Mouse (Mus musculus) neural tube, embryonic 12.5 days (tissue): Measurements from ENCODE around the gene Aldh1a3. TPM values are rescaled to one million over a fixed set of nuclear protein-coding genes. Genes with fewer than 3 reads are reported as not detected.
A peak's percentile ranks its signal among the peaks of the same experiment; 100 is the strongest.

Source experiments
- ATAC-seq: fragments of 200-750 bp; cut with Nextera tagmentation; 2 replicates; pipeline ENCODE4 v1.8.0; 2017; ENCODE audit warnings: low read depth, mild to moderate bottlenecking, moderate TSS enrichment, moderate library complexity; ENCODE audit not compliant: low FRiP score
- H3K27ac ChIP-seq: fragments of 300-500 bp; sonication (generic); 2 replicates; pipeline ENCODE4 v1.5.1; 2016
- H3K27me3 ChIP-seq: fragments of 300-500 bp; sonication (generic); replicated peaks from 2 replicates; pipeline ENCODE4 v1.6.1; 2016; ENCODE audit warnings: mild to moderate bottlenecking
- H3K36me3 ChIP-seq: fragments of 300-500 bp; sonication (generic); 2 replicates; pipeline ENCODE4 v1.6.1; 2016; ENCODE audit warnings: mild to moderate bottlenecking
- H3K4me1 ChIP-seq: fragments of 300-500 bp; sonication (generic); 2 replicates; pipeline ENCODE4 v1.6.1; 2016
- H3K4me2 ChIP-seq: fragments of 300-500 bp; sonication (generic); replicated peaks from 2 replicates; pipeline ENCODE4 v1.6.1; 2016; ENCODE audit warnings: mild to moderate bottlenecking
- H3K4me3 ChIP-seq: fragments of 300-500 bp; sonication (generic); 2 replicates; pipeline ENCODE4 v1.5.1; 2016
- H3K9ac ChIP-seq: fragments of 300-500 bp; sonication (generic); 2 replicates; pipeline ENCODE4 v1.6.1; 2016; ENCODE audit warnings: mild to moderate bottlenecking
- H3K9me3 ChIP-seq: fragments of 300-500 bp; sonication (generic); 2 replicates; pipeline ENCODE4 v1.6.1; 2016; ENCODE audit warnings: mild to moderate bottlenecking
- WGBS: fragments of 180-500 bp; shearing (Covaris S2); methylation state at CpG from one replicate; pipeline ENCODE4 v1.1.7; 2016; 5-methylcytosine and 5-hydroxymethylcytosine counted together
- polyA plus RNA-seq: library from polyadenylated mRNA; unstranded; fragments of >200 nt; fragmentation: Nextera tagmentation; extraction: Ambion mirVana; gene quantifications from 2 replicates; pipeline ENCODE4 v1.2.1, GENCODE M21; 2016

Aldh1a3 gene
- polyA plus RNA-seq, 1 experiment from 2014 or later = 2.4 TPM

DNA sequence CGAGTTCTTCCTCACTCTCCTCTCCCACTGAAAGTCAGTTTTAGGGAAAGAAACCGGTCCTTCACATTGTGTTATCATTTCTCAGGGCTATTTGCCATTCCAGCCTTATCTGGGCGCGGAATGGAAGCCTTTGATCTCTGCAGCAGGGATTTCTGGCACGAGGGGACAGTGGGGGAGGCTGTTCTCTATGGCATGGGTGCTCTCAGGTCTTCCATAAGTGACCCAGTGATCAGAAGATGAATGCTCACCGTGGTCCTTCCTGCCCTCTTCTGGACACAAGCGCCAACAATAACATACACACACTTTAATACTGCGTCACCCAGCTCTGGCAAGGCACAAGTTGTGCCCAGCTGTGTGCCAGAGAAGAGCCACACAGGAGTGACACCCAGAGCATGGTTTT lies 20.3 kb downstream of the Aldh1a3 start:
- no peak for ATAC-seq

DNA sequence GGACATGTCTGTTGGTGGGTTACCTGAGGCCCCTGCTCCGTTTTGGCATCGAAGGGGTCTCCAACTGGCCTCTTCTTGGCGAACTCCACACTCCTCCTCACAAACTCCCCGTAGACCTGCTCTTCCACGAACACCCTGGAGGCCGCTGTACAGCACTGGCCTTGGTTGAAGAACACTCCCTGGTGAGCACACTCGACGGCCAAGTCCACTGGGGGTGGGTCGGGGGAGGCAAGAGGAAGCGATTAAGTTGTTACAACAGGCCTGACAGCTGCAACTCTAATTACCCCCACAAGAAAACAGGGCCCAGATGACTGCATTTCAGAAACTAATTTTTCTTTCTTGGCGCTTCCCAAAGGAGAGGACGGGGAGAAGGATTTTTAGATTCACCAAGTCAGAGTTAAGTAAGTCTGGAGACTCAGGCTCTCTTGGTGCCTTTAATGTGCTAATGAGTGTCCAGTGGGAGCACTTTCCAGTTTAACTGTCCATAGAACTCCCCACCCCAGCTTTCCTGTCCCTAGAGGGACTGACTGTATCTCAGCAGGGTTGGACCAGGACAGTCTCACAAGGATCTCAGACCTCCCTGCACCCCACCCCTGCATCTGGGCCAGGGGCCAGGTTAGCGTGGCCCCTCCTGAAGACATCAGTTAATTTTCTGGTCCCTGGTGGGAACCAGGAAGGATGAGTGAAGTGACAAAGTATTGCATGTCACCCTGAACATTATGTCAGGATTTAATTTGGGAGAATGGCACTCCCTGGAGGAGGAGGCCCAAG lies 21.2 kb downstream of the Aldh1a3 start:
- H3K9me3 ChIP-seq = no peaks in the 10 kb centered on the region
- no peaks in the 10 kb centered on the region for H3K36me3 ChIP-seq
- 50% methylated on average over 13 of the region's 13 CpGs for WGBS
- no peak overlapping the region for H3K4me2 ChIP-seq
- H3K4me1 ChIP-seq = peaks cover 14% of the 10 kb centered on the region
- no peak overlapping the region for H3K4me3 ChIP-seq
- no peaks in the 10 kb centered on the region for H3K27me3 ChIP-seq
- no peak overlapping the region for H3K27ac ChIP-seq
- ATAC-seq = no peak
- no peak overlapping the region for H3K9ac ChIP-seq

More for the DNA sequence above, 20.3 kb downstream of the Aldh1a3 start:
- Histone ChIP-seq H3K9me3 (no peaks in the 10 kb centered on the region), H3K4me1 (peaks cover 7% of the 10 kb centered on the region), H3K36me3 (no peaks in the 10 kb centered on the region), H3K9ac (no peak overlapping the region), H3K4me2 (no peak overlapping the region), H3K4me3 (no peak overlapping the region), H3K27ac (no peak overlapping the region), H3K27me3 (no peaks in the 10 kb centered on the region)
- WGBS = 78% methylated on average over 8 of the region's 8 CpGs

DNA sequence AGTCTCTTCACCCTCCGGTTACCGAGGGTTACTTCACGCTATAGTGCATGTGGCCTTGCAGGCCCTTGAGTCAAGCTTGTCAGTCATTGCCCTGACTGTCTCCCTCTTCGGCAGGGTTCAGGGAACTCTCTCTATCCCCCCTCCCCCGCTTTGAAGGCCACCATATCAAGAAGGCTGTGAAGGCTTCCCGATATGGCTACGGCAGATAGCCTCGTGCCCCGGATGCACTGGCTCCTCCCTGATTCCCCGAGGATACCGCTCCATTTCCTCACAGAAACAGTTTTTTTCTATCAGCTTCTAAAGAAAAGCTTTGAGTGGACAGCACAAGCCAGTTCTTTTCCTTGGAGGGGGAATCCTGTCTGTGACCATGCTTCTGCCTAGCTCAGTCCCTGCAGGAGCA lies 21.8 kb downstream of the Aldh1a3 start:
- WGBS = 67% methylated on average over 11 of the region's 11 CpGs
- peaks cover 19% of the 10 kb centered on the region for H3K4me1 ChIP-seq
- H3K9ac ChIP-seq = no peak overlapping the region
- ATAC-seq = no peak
- H3K4me3 ChIP-seq = no peak overlapping the region
- no peaks in the 10 kb centered on the region for H3K9me3 ChIP-seq
- no peaks in the 10 kb centered on the region for H3K27me3 ChIP-seq
- no peaks in the 10 kb centered on the region for H3K36me3 ChIP-seq
- H3K27ac ChIP-seq = no peak overlapping the region
- no peak overlapping the region for H3K4me2 ChIP-seq

DNA sequence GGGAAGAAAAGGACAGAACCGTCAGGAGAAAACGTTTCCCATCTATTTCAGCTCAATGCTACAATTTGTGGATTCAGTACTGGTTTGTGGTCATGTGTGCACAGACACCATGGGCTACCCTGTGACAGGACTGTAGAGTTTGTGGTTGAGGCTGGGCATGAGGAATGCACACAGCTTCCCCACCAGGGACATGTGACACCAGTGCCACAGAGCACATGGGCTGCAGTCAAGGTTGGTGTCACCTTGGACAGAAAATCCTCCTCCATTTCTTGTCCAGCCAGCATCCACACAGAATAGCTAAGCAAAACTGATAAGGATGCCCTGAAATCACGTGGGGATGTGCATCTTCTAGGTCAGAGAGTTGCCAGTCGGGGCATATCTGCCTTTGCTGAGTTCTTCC lies 22.5 kb downstream of the Aldh1a3 start:
- WGBS = 75% methylated on average over 4 of the region's 4 CpGs
- Histone ChIP-seq H3K4me3 (no peak overlapping the region), H3K9ac (no peak overlapping the region), H3K27me3 (no peaks in the 10 kb centered on the region), H3K4me2 (no peak overlapping the region), H3K27ac (no peak overlapping the region), H3K4me1 (peaks cover 19% of the 10 kb centered on the region), H3K36me3 (no peaks in the 10 kb centered on the region), H3K9me3 (no peaks in the 10 kb centered on the region)
- no peak for ATAC-seq

DNA sequence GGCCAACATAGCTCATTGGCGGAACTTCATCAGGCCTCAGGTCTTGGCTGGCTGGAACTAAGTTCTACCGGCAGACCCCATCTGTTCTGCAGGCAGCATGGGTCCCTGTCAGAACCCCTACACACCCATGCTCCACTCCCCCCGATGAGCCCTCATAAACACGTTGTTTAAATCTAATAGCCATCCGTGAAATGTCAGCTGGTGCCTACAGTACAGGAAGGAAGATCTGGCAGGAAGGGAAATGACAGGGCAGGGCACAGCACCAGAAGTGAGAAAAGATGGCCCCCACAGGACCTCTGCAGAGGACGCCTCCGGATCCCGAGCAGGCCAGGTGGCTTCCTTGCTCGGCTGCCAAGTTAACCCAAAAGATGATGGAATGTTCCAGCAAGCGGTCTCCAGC lies 23.2 kb downstream of the Aldh1a3 start:
- Histone ChIP-seq H3K9ac (no peak overlapping the region), H3K4me1 (peaks cover 19% of the 10 kb centered on the region), H3K4me2 (no peak overlapping the region), H3K27me3 (no peaks in the 10 kb centered on the region), H3K27ac (no peak overlapping the region), H3K4me3 (no peak overlapping the region), H3K9me3 (no peaks in the 10 kb centered on the region), H3K36me3 (no peaks in the 10 kb centered on the region)
- no peak for ATAC-seq
- 61% methylated on average over 10 of the region's 10 CpGs for WGBS

DNA sequence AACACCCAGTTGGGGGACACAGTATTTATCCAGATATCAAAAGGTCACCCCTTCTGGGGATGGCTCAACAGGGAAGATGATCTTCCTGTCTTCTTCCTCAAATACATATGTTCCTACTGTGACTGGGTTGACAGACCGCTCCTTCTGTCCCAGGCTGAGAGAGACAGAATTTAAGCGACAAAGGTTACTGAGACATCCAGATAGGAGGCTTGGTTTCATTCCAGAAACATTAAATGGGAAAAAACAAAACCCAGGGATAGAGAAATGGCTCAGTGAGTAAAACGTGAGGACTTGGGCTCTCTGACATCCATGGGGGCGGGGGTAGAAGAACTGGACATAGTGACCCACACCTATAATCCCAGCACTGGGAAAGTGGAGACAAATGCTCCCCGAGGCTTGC lies 24.4 kb downstream of the Aldh1a3 start:
- no peak overlapping the region for H3K27ac ChIP-seq
- H3K27me3 ChIP-seq = no peaks in the 10 kb centered on the region
- no peak overlapping the region for H3K4me2 ChIP-seq
- no peaks in the 10 kb centered on the region for H3K36me3 ChIP-seq
- 86% methylated on average over 5 of the region's 5 CpGs for whole genome bisulfite sequencing
- H3K4me1 ChIP-seq = peaks cover 19% of the 10 kb centered on the region
- no peak for ATAC-seq
- H3K9me3 ChIP-seq = no peaks in the 10 kb centered on the region
- no peak overlapping the region for H3K9ac ChIP-seq
- no peak overlapping the region for H3K4me3 ChIP-seq

DNA sequence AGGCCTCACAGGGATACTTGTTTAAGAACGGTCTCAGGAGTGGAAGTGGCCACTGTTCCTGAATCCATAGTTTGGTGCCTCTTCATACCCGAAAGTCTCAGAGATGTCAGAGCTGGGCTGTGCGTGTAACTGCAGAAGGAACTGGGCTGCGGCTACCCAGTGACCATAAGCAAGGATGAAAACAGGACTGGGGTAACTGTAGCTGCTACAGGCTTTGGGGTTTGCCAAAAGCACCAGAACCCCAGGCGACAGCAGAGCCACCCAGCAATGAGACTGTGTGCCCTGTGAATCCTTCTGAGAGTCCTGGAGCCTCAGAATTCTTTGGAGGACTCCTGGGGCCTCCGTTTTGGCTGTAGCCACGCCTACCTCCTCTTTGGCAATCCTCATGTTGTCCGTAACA lies 25.7 kb downstream of the Aldh1a3 start:
- peaks cover 19% of the 10 kb centered on the region for H3K4me1 ChIP-seq
- no peak for ATAC-seq
- no peaks in the 10 kb centered on the region for H3K36me3 ChIP-seq
- no peak overlapping the region for H3K4me2 ChIP-seq
- WGBS = 42% methylated on average over 8 of the region's 8 CpGs
- no peaks in the 10 kb centered on the region for H3K9me3 ChIP-seq
- no peak overlapping the region for H3K4me3 ChIP-seq
- no peak overlapping the region for H3K27ac ChIP-seq
- no peak overlapping the region for H3K9ac ChIP-seq
- no peaks in the 10 kb centered on the region for H3K27me3 ChIP-seq

DNA sequence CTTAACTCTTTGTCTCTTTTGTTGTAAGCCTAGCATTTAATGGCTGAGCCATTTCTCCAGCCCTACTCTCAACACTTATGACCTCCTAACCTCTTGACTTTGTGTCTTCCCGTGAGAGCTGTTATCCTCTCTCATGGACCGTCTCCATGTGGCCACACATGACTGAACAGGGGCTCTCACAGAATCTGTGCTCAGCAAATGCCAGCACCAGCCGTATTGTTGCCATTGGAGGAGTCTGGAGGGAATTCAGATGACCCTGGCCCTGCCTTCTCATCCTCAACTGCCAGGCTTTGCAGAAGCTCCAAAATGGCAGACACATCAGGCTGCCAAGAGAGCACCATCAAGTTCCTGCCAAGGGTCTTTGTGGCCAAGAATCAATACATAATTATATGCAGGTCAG lies 30.0 kb downstream of the Aldh1a3 start:
- H3K27ac ChIP-seq = no peak overlapping the region
- 40% methylated on average over 3 of the region's 3 CpGs for WGBS
- no peak overlapping the region for H3K4me3 ChIP-seq
- H3K9me3 ChIP-seq = no peaks in the 10 kb centered on the region
- ATAC-seq = no peak
- H3K4me1 ChIP-seq = peaks cover 11% of the 10 kb centered on the region
- H3K9ac ChIP-seq = no peak overlapping the region
- H3K36me3 ChIP-seq = no peaks in the 10 kb centered on the region
- H3K4me2 ChIP-seq = no peak overlapping the region
- H3K27me3 ChIP-seq = no peaks in the 10 kb centered on the region

DNA sequence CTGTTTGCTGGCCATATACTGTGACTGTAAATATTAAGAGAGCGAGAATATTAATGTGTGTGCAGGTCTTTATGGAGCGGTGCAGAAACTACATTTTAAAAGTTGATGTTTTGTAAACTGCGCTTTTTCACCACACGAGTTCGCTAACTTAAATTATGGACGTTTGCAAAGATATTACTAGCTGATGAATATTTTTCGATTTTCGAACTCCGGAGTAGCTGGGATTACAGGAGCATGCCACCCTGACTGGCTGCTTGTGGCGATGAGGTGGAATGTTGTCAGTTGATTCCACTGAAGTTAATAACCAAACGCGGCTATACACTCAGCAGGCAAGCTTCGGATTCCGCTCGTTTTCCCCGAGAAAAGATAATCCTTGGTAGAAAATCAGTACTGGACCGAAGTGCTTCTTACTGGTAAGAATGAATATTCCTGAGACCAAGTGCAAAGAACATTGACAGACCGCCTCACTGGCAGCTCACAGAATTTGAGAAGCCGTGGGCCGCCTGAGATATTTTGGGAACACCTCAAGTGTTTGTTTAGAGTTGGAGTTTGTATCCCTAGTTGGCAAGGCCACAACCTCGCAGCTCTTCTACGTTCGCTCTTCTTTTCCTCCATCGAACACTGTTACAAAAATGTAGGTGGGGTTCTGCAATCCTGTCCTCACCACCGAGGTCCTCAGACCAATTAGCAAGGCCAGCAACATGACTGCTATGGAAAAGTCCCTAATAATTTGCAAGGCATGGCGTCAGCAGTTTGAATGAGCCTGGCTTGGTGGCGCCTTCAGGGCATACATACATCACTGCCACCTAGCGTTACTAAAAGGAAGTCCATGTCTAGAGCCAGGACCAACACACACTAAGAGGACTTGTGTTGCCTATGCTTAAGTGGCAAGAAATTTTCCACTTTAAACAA lies 38.4 kb downstream of the Aldh1a3 start:
- Histone ChIP-seq H3K4me3 (peak overlapping the region; percentile 40), H3K27ac (no peak overlapping the region), H3K27me3 (0 out of 2 replicates have a peak, but pooled peaks cover 2% of the 10 kb centered on the region), H3K9me3 (no peaks in the 10 kb centered on the region), H3K4me2 (peak overlapping the region; percentile 95), H3K9ac (peak overlapping the region; percentile 36), H3K4me1 (peaks cover 6% of the 10 kb centered on the region; the same call in 1 of the 2 replicates), H3K36me3 (no peaks in the 10 kb centered on the region)
- ATAC-seq = peak; percentile 45; the same call in 1 of the 2 replicates
- 17% methylated on average over 28 of the region's 28 CpGs for WGBS

DNA sequence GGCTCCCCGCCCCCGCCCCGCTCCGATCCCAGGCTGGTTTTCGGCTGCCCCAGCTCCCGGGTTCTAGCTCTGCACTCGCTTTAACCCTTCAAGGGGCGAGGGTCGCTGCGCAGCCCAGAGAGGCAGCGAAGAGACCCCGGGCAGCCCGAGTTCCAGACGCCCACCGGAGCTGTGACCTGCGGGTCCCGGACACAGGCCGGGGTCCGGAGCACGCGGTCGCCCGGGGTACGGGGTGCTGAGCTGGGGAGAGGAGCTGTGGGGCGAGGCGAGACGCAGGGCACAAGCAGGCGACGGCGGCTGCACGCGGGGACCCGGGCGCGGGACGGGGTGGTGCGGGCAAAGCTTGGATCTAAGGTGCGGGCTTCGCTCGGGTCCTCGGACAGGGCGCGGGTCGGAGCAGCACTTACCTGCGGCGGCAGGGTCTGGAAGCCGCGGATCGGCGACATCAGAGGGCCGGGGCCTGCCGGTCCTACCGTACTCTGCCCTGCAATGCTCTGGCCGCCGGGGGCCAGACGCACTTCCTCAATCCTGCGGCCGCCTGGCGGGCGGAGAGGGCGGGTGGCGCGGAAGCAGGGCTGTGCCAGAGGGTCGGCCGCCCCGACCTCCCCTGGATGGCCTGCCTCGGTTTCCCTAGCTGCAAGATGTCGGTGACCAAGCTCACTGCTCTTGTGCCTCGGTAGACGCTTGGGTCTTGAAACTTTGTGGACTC lies 39.4 kb downstream of the Aldh1a3 start, which contains the start of gene Lrrk1:
TSS of gene Lrrk1 (minus strand) at position 538 of the 709 bp plus-strand sequence.
- ATAC-seq = peak; percentile 87
- Histone ChIP-seq H3K27me3 (0 out of 2 replicates have a peak, but pooled peaks cover 2% of the 10 kb centered on the region), H3K4me1 (peaks cover 6% of the 10 kb centered on the region; the same call in 1 of the 2 replicates), H3K27ac (no peak within 1 kb of the TSS), H3K9me3 (no peaks in the 10 kb centered on the region), H3K9ac (peak within 1 kb of the TSS; percentile 36), H3K4me2 (peak within 1 kb of the TSS; percentile 95), H3K36me3 (no peaks in the 10 kb centered on the region), H3K4me3 (peak within 1 kb of the TSS; percentile 40)
- under 1% methylated on average over 70 of the region's 70 CpGs for WGBS

DNA sequence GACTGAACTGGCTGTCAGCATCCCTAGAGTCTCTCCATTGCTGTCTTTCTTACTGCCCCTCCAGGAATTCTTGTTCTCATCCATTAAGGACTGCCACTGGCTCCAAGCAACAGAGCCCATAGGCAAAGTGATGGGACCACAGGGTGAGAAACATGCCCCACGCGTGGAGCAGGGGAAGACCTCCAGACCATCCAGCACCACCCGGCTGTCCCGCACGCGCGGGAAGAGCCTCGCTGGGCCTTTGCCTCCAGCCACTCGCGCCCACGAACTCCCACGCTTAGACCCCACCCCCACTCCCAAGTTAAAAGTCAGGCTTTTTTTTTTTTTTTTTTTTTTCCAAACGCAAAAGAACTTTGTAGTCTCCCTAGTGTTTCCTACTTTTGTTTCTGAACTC lies 39.9 kb downstream of the Aldh1a3 start:
- no peak overlapping the region for H3K27ac ChIP-seq
- H3K9me3 ChIP-seq = no peaks in the 10 kb centered on the region
- H3K4me2 ChIP-seq = peak overlapping the region; percentile 95
- under 1% methylated on average over 13 of the region's 13 CpGs for WGBS
- H3K36me3 ChIP-seq = no peaks in the 10 kb centered on the region
- H3K4me1 ChIP-seq = peaks cover 6% of the 10 kb centered on the region; the same call in 1 of the 2 replicates
- H3K4me3 ChIP-seq = peak overlapping the region; percentile 40
- ATAC-seq = 0 out of 2 replicates have a peak, but pooled peaks have one; percentile 25
- H3K27me3 ChIP-seq = 0 out of 2 replicates have a peak, but pooled peaks cover 2% of the 10 kb centered on the region
- no peak overlapping the region for H3K9ac ChIP-seq
